Mouse (Mus musculus) neural tube, embryonic 13.5 days (tissue): ENCODE data around the gene Emc6. TPM values are rescaled to one million over a fixed set of nuclear protein-coding genes. Genes with fewer than 3 reads are reported as not detected.

Source experiments
- ATAC-seq: fragments of 200-750 bp; cut with Nextera tagmentation; 2 replicates; pipeline ENCODE4 v1.8.0; 2017; ENCODE audit warnings: low read depth, mild to moderate bottlenecking, moderate TSS enrichment, moderate library complexity
- H3K27ac ChIP-seq: fragments of 300-500 bp; sonication (generic); replicated peaks from 2 replicates; pipeline ENCODE4 v1.5.1; 2015; ENCODE audit warnings: moderate library complexity, mild to moderate bottlenecking, inconsistent platforms
- H3K27me3 ChIP-seq: fragments of 300-500 bp; sonication (generic); 2 replicates; pipeline ENCODE4 v1.6.1; 2015; ENCODE audit warnings: mild to moderate bottlenecking, inconsistent platforms
- H3K36me3 ChIP-seq: fragments of 300-500 bp; sonication (generic); 2 replicates; pipeline ENCODE4 v1.6.1; 2015; ENCODE audit warnings: mild to moderate bottlenecking, inconsistent platforms
- H3K4me1 ChIP-seq: fragments of 300-500 bp; sonication (generic); replicated peaks from 2 replicates; pipeline ENCODE4 v1.6.1; 2015; ENCODE audit warnings: inconsistent platforms
- H3K4me2 ChIP-seq: fragments of 300-500 bp; sonication (generic); 2 replicates; pipeline ENCODE4 v1.6.1; 2015; ENCODE audit warnings: inconsistent platforms, mild to moderate bottlenecking, moderate library complexity
- H3K4me3 ChIP-seq: fragments of 300-500 bp; sonication (generic); 2 replicates; pipeline ENCODE4 v1.5.1; 2015; ENCODE audit warnings: mild to moderate bottlenecking, inconsistent platforms
- H3K9ac ChIP-seq: fragments of 300-500 bp; sonication (generic); 2 replicates; pipeline ENCODE4 v1.6.1; 2015; ENCODE audit warnings: moderate library complexity, mild to moderate bottlenecking, inconsistent platforms
- H3K9me3 ChIP-seq: fragments of 300-500 bp; sonication (generic); 2 replicates; pipeline ENCODE4 v1.6.1; 2016; ENCODE audit warnings: inconsistent platforms
- WGBS: fragments of 180-500 bp; shearing (Covaris S2); methylation state at CpG from one replicate; pipeline ENCODE4 v1.1.7; 2015; 5-methylcytosine and 5-hydroxymethylcytosine counted together
- polyA plus RNA-seq: library from polyadenylated mRNA; unstranded; fragments of >200 nt; fragmentation: Nextera tagmentation; extraction: Ambion mirVana; gene quantifications from 2 replicates; pipeline ENCODE4 v1.2.1, GENCODE M21; 2015

Emc6 gene
- polyA plus RNA-seq, 1 experiment from 2014 or later, result 130 TPM

DNA sequence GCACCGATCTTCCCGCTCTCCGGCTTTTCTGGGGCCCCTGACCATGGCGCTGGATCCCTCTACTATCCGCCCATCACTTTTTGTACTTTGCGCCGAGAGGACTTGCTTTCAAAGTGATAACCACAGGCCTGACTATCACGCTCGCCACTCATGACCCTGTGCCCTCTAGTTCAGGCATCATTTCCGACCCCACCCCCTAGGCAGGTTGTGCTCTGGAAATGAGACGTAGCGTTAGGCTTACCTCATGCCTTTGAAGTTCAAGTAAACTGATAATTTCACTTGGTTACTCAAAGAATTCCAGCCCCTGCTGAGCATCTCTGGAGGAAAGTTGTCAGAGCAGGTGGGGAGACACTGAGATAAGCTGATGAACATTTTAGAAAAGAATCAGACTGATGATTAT lies 23.0 kb upstream of the Emc6 start:
- Histone ChIP-seq H3K27me3 (no peaks in the 10 kb centered on the region), H3K4me2 (peak overlapping the region; percentile 86), H3K4me1 (peaks cover 27% of the 10 kb centered on the region), H3K36me3 (peaks cover 13% of the 10 kb centered on the region), H3K9ac (peak overlapping the region; percentile 84), H3K4me3 (peak overlapping the region; percentile 68), H3K9me3 (no peaks in the 10 kb centered on the region), H3K27ac (no peak overlapping the region)
- 5% methylated on average over 12 of the region's 12 CpGs for WGBS
- ATAC-seq, result no peak

- ATAC-seq, result peak; percentile 98
- Histone ChIP-seq H3K36me3 (peaks cover 17% of the 10 kb centered on the region), H3K4me3 (peak within 1 kb of the TSS; percentile 68), H3K9me3 (no peaks in the 10 kb centered on the region), H3K4me1 (peaks cover 27% of the 10 kb centered on the region), H3K27me3 (no peaks in the 10 kb centered on the region), H3K4me2 (peak within 1 kb of the TSS; percentile 86), H3K9ac (peak within 1 kb of the TSS; percentile 84), H3K27ac (peak within 1 kb of the TSS; percentile 49)
- under 1% methylated on average over 32 of the region's 32 CpGs for WGBS
Observed at GRCm38 (mm10) chr11:73199230-73199712, 22.4 kb upstream of the Emc6 start, which contains the start of gene Shpk. Shpk (plus strand) TSS chr11:73199460.

DNA sequence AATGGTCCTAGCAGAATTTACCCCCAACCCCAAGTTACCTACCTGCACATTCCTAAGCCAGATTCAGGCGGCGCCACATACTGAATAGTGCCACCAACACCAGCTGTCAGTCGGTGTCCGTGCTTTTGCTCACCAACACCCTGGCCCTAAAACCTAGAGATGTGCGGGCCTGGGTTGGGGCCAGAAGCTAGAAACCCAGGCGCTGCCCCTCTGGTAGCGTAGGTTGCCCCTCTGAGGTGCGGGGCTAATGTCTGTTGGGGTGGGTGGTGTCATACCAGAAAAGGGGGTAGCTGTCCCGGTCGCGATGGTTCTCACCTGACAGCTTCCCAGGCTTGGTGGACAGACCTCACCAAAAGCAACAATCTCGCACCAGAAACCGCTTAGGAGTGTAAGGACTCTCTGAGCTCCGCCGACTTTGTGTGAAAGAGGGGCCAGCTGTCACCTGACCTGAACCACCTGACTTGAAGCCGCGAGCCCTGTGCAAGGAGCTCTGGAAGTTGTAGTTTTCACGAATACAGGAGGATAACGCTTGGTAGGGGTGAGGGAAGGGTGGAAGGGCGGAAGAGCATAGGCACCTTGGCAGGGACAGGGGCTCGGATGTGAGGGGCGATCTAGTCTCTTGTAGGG lies 21.9 kb upstream of the Emc6 start, which contains the start of gene Ctns:
Gene Ctns, minus strand, starts transcription at position 440 of the 627 bp plus-strand sequence.
- WGBS, result 1% methylated on average over 22 of the region's 22 CpGs
- ATAC-seq, result peak; percentile 97
- peak within 1 kb of the TSS; percentile 49 for H3K27ac ChIP-seq
- peak within 1 kb of the TSS; percentile 84 for H3K9ac ChIP-seq
- H3K9me3 ChIP-seq, result no peaks in the 10 kb centered on the region
- peak within 1 kb of the TSS; percentile 68 for H3K4me3 ChIP-seq
- peaks cover 27% of the 10 kb centered on the region for H3K4me1 ChIP-seq
- peaks cover 20% of the 10 kb centered on the region for H3K36me3 ChIP-seq
- H3K27me3 ChIP-seq, result no peaks in the 10 kb centered on the region
- H3K4me2 ChIP-seq, result peak within 1 kb of the TSS; percentile 86

- no peaks in the 10 kb centered on the region for H3K9me3 ChIP-seq
Observed at GRCm38 (mm10) chr11:73198190-73198589, 21.4 kb upstream of the Emc6 start.

DNA sequence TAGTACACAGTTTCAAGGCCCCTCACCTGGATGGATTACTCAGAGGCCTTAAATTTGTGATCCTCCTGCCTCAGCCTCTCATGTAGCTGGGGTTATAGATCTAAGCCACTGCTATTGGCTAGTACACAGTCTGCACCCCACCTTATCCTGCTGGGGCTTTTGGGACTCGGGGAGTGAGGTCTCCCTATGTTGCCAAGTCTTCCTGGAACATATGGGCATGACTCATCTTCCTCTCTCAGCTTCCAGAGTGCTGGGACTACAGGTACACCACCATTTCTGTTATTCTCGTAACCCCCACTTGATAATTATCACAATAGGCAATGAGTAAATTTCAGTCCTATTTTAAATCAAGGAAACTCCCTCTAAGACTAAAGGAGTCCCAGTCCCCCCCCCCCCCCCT lies 17.6 kb upstream of the Emc6 start:
- H3K36me3 ChIP-seq, result peaks cover 57% of the 10 kb centered on the region
- WGBS, result 84% methylated on average over 2 of the region's 2 CpGs
- no peak for ATAC-seq

More at GRCm38 (mm10) chr11:73198190-73198589, 21.4 kb upstream of the Emc6 start:
- H3K27ac ChIP-seq, result no peak overlapping the region
- ATAC-seq, result no peak
- H3K4me3 ChIP-seq, result peak overlapping the region; percentile 68
- H3K4me1 ChIP-seq, result peaks cover 27% of the 10 kb centered on the region
- H3K27me3 ChIP-seq, result no peaks in the 10 kb centered on the region
- 2% methylated on average over 1 of the region's 1 CpGs for WGBS
- H3K4me2 ChIP-seq, result peak overlapping the region; percentile 86
- peaks cover 20% of the 10 kb centered on the region for H3K36me3 ChIP-seq
- H3K9ac ChIP-seq, result peak overlapping the region; percentile 84

GRCm38 (mm10) chr11:73193047-73193446 lies 16.2 kb upstream of the Emc6 start:
- peaks cover 71% of the 10 kb centered on the region for H3K36me3 ChIP-seq
- 80% methylated on average over 6 of the region's 6 CpGs for WGBS
- no peak overlapping the region for H3K4me3 ChIP-seq
- ATAC-seq, result no peak
- H3K9ac ChIP-seq, result no peak overlapping the region
- H3K4me1 ChIP-seq, result peaks cover 15% of the 10 kb centered on the region
- H3K27me3 ChIP-seq, result no peaks in the 10 kb centered on the region
- no peak overlapping the region for H3K4me2 ChIP-seq
- H3K27ac ChIP-seq, result no peak overlapping the region
- H3K9me3 ChIP-seq, result no peaks in the 10 kb centered on the region

More for the DNA sequence above, 17.6 kb upstream of the Emc6 start:
- Histone ChIP-seq H3K4me1 (peaks cover 21% of the 10 kb centered on the region), H3K27me3 (no peaks in the 10 kb centered on the region), H3K27ac (no peak overlapping the region), H3K9me3 (no peaks in the 10 kb centered on the region), H3K4me2 (no peak overlapping the region), H3K4me3 (no peak overlapping the region), H3K9ac (no peak overlapping the region)

DNA sequence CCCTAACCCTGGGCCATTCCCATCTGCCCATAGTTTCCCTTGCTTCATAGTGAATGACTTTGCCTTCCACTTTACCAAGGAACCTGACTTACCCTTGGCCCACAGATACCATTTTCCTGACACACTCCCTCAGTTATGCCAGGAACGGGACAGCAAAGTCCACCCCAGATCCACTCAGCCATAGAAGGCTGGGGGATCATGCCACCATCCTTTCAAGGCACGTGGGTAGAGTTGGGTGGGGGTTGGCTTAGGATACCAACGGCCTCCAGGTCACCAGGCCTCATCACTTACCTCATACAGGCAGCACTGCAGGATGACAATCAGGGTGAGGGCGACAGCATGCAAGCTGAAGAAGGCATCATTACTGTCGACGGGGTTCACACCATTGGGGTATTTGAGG lies 10.4 kb upstream of the Emc6 start:
- no peak overlapping the region for H3K4me2 ChIP-seq

GRCm38 (mm10) chr11:73185872-73186615 lies 9.2 kb upstream of the Emc6 start:
- Histone ChIP-seq H3K9me3 (no peaks in the 10 kb centered on the region), H3K4me2 (no peak overlapping the region), H3K36me3 (peaks cover 88% of the 10 kb centered on the region), H3K4me1 (no peaks in the 10 kb centered on the region), H3K27ac (no peak overlapping the region), H3K27me3 (no peaks in the 10 kb centered on the region), H3K9ac (no peak overlapping the region), H3K4me3 (no peak overlapping the region)
- ATAC-seq, result no peak
- 93% methylated on average over 10 of the region's 10 CpGs for WGBS

More for the DNA sequence above, 10.4 kb upstream of the Emc6 start:
- no peak for ATAC-seq
- 88% methylated on average over 6 of the region's 6 CpGs for WGBS
- Histone ChIP-seq H3K27ac (no peak overlapping the region), H3K9me3 (no peaks in the 10 kb centered on the region), H3K4me1 (no peaks in the 10 kb centered on the region), H3K27me3 (no peaks in the 10 kb centered on the region), H3K36me3 (peaks cover 96% of the 10 kb centered on the region), H3K4me3 (no peak overlapping the region), H3K9ac (no peak overlapping the region)

DNA sequence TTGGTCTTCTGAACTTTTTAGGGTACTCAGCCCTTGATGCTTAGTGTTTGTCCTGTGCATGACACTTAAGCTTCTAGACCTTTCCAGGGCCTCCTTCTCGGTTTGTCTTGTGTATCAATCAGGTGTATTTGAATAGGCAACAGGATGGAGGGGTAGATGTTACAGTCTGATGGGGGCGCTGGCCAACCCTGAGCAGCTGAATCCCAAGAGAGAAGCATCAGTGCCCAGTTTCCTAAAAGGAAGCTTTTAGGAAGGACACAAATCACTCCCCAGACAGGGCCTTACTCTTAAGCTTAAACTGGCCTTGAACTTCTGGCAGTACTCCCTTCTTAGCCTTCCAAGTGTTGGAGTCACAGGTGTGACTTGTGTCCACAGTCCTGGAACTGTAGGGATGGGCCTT lies 1.1 kb upstream of the Emc6 start:
- Histone ChIP-seq H3K9me3 (no peaks in the 10 kb centered on the region), H3K27me3 (no peaks in the 10 kb centered on the region), H3K9ac (peak overlapping the region; percentile 96), H3K4me2 (peak overlapping the region; percentile 64), H3K4me3 (peak overlapping the region; percentile 96), H3K36me3 (peaks cover 38% of the 10 kb centered on the region), H3K4me1 (peaks cover 47% of the 10 kb centered on the region), H3K27ac (peak overlapping the region; percentile 91)
- 4% methylated on average over 2 of the region's 2 CpGs for WGBS
- no peak for ATAC-seq

DNA sequence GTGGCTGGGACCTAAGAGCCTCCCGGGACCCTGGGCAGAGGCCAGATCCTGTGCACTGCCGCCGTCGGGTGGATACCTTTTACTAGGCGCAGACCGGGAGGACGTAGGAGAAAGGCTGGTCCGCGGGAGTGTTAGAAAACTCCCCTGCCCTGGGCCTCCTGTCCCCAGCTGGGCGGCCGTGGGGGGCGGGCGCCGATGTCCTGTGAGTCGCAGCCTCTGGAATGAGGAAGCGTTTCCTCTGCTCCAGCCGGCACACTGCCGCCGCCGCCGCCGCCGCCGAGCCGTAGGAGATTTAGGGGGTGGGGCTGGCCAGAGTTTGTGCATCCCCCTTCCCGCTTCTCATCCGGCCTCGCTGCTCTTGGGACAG lies 655 bp upstream of the Emc6 start:
- Histone ChIP-seq H3K9me3 (no peaks in the 10 kb centered on the region), H3K4me1 (peaks cover 49% of the 10 kb centered on the region), H3K27me3 (no peaks in the 10 kb centered on the region), H3K36me3 (peaks cover 35% of the 10 kb centered on the region), H3K27ac (peak overlapping the region; percentile 91), H3K4me2 (peak overlapping the region; percentile 64), H3K9ac (peak overlapping the region; percentile 96), H3K4me3 (peak overlapping the region; percentile 96)
- 0% methylated on average over 27 of the region's 28 CpGs for WGBS
- ATAC-seq, result peak; percentile 71

DNA sequence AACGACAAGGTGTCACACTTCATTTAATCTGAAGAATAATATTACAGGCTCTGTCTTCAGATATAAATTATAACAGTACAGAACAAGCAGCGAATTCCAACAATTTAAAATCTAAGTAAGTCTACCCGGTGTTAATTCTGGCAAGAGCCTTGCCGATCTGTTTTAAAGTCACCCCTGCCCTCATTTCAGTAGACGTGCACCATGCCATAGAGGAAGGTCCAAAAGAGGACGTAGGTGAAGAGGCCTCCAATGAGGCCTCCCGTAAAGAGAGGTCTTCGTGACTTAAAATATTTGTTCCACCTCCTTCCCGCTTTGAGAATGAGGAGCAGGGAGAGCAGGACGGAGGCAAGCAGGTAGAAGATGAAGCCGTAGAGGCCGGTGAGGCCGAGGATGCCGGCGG lies 651 bp downstream of the Emc6 start:
- peaks cover 56% of the 10 kb centered on the region for H3K4me1 ChIP-seq
- under 1% methylated on average over 15 of the region's 15 CpGs for WGBS
- peak; percentile 2 for ATAC-seq
- H3K9ac ChIP-seq, result peak overlapping the region; percentile 93
- peak overlapping the region; percentile 88 for H3K4me2 ChIP-seq
- no peaks in the 10 kb centered on the region for H3K27me3 ChIP-seq
- peak overlapping the region; percentile 96 for H3K4me3 ChIP-seq
- H3K9me3 ChIP-seq, result no peaks in the 10 kb centered on the region
- peak overlapping the region; percentile 89 for H3K27ac ChIP-seq
- H3K36me3 ChIP-seq, result peaks cover 35% of the 10 kb centered on the region

DNA sequence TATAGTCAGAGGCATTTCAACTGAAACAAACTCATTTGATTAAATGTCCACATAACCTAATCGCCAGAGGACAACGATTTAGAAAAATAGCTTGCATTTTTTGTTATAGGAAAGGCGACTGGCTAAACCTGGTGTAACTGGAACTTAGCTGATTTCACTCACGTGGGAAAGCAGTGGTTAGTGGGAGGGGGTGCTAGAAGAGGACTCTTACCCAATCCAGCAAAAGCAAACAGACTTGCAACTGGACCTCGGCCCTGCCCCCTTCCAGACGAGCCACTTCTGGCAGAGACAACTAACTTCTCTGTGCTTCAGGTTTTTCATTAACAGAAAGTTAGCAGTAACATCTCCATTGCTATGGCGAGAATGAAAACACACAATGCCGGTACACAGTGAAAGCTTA lies 1.2 kb downstream of the Emc6 start:
- Histone ChIP-seq H3K4me3 (peak overlapping the region; percentile 96), H3K4me1 (peaks cover 56% of the 10 kb centered on the region), H3K9me3 (no peaks in the 10 kb centered on the region), H3K27ac (no peak overlapping the region), H3K36me3 (peaks cover 37% of the 10 kb centered on the region), H3K27me3 (no peaks in the 10 kb centered on the region), H3K9ac (peak overlapping the region; percentile 93), H3K4me2 (peak overlapping the region; percentile 88)
- WGBS, result 43% methylated on average over 8 of the region's 8 CpGs
- no peak for ATAC-seq
